Mouse (Mus musculus): ENCODE data around the gene Fgfr2.

GRCm38 (mm10) chr7:133154846-133155245 lies 31.7 kb upstream of the Fgfr2 start:
- no peak for TF ChIP-seq CTCF (IDR thresholded peaks at IDR 0.05; ENCODE audit: insufficient read depth, low read length)
- no peak for TF ChIP-seq POLR2A (IDR thresholded peaks at IDR 0.05; ENCODE audit: borderline replicate concordance, extremely low read depth, low read depth, low read length)
